Mouse (Mus musculus) CD4-positive helper T cell, adult 2 months (primary cell): ENCODE data around the gene Pax6.

Experiments used
- DNase-seq: peaks from one replicate; pipeline ENCODE4 v3.0.0-alpha.2; 2012; ENCODE audit warnings: low read depth, missing footprints, low spot score

Gene Pax6

GRCm38 (mm10) chr2:105715409-105716115 lies 46.9 kb downstream of the Pax6 start:
- no peak for DNase-seq

- DNase-seq, result no peak
These were observed 58.0 kb downstream of the Pax6 start for GRCm38 (mm10) chr2:105726657-105727056.

GRCm38 (mm10) chr2:105730704-105731103 lies 62.0 kb downstream of the Pax6 start:
- DNase-seq, result no peak

GRCm38 (mm10) chr2:105736166-105736565 lies 67.5 kb downstream of the Pax6 start:
- no peak for DNase-seq

- no peak for DNase-seq
These were observed 78.2 kb downstream of the Pax6 start for GRCm38 (mm10) chr2:105746896-105747295.
